Mouse (Mus musculus) ES-Bruce4 (cell line): ENCODE measurements around the gene Bag3. TPM values are rescaled to one million over a fixed set of nuclear protein-coding genes. Genes with fewer than 3 reads are reported as not detected.

ENCODE experiments used
- H3K27ac ChIP-seq: 2 replicates; pipeline ENCODE4 v1.5.1; 2012; ENCODE audit warnings: low read length, inconsistent platforms; ENCODE audit not compliant: insufficient read depth
- H3K27me3 ChIP-seq: 2 replicates; pipeline ENCODE4 v1.6.1; 2012; ENCODE audit warnings: mild to moderate bottlenecking, low read length, inconsistent platforms; ENCODE audit not compliant: control insufficient read depth, poor library complexity, insufficient read depth, severe bottlenecking
- H3K36me3 ChIP-seq: 2 replicates; pipeline ENCODE4 v1.6.1; 2012; ENCODE audit warnings: inconsistent platforms, mild to moderate bottlenecking, low read length, moderate library complexity; ENCODE audit not compliant: control insufficient read depth, poor library complexity, insufficient read depth, severe bottlenecking
- H3K4me1 ChIP-seq: one replicate; pipeline ENCODE4 v1.8.1; 2011; ENCODE audit warnings: low read length; ENCODE audit not compliant: control insufficient read depth, insufficient read depth
- H3K4me3 ChIP-seq: 2 replicates; pipeline ENCODE4 v1.5.1; 2011; ENCODE audit warnings: low read depth, mild to moderate bottlenecking, low read length
- H3K9ac ChIP-seq: 2 replicates; pipeline ENCODE4 v1.6.1; 2012; ENCODE audit warnings: low read depth, mild to moderate bottlenecking, inconsistent platforms; ENCODE audit not compliant: poor library complexity, severe bottlenecking
- H3K9me3 ChIP-seq: replicated peaks from 2 replicates; pipeline ENCODE4 v1.6.1; 2012; ENCODE audit warnings: mild to moderate bottlenecking, low read length, inconsistent platforms; ENCODE audit not compliant: control insufficient read depth, poor library complexity, insufficient read depth, severe bottlenecking
- CTCF ChIP-seq: IDR thresholded peaks from one replicate; pipeline ENCODE4 v1.8.1; 2011; ENCODE audit warnings: low read depth, low read length
- EP300 ChIP-seq: IDR thresholded peaks from 2 replicates; pipeline ENCODE4 v1.6.1; 2011; ENCODE audit warnings: low read depth, low read length; ENCODE audit not compliant: insufficient read depth
- POLR2A ChIP-seq: IDR thresholded peaks from one replicate; pipeline ENCODE4 v1.8.1; 2011; ENCODE audit warnings: low read length; ENCODE audit not compliant: insufficient read depth
- polyA plus RNA-seq: library from polyadenylated mRNA; stranded (reverse); fragments of >200 nt; gene quantifications from 2 replicates; pipeline ENCODE4 v1.2.4, GENCODE M21; 2011; ENCODE audit warnings: low read depth; ENCODE audit not compliant: missing spikeins, insufficient read depth, insufficient read length

Gene Bag3
- polyA plus RNA-seq = 28.4 and 30.2 TPM in 2 replicates

- 0 out of 2 replicates have a peak, but pooled peaks cover 2% of the 10 kb centered on the region for H3K27me3 ChIP-seq
- H3K9ac ChIP-seq = peak within 1 kb of the TSS; percentile 72
- TF ChIP-seq CTCF (no peak), POLR2A (peak; percentile 91)
- H3K4me1 ChIP-seq = no peaks in the 10 kb centered on the region
- H3K36me3 ChIP-seq = no peaks in the 10 kb centered on the region
- H3K9me3 ChIP-seq = no peaks in the 10 kb centered on the region
- H3K4me3 ChIP-seq = peak within 1 kb of the TSS; percentile 84
- H3K27ac ChIP-seq = peak within 1 kb of the TSS; percentile 16; the same call in 1 of the 2 replicates
These were observed at the start of gene Bag3 for GRCm38 (mm10) chr7:128523349-128523961. Gene Bag3 (plus strand): TSS chr7:128523616.

DNA sequence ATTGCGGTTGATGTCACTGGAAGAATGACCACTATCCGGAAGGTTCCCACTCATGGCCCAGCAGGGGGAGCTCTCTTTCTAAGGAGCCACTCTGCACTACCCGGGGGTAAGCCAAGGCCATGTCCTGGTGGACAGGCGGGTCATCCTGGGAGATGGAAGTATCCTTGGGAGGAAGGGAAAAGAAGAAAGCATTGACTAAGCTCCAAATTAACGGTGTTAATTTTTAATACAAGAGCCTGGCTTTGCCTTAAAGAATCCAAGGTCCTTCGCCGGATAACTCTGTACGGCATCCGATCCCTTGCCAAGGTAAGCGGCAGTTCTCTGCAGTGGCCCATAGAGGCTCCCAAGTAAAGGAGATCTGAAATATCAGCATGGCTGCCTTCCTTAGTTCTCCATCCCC lies 49.1 kb upstream of the Bag3 start:
- Histone ChIP-seq H3K9ac (no peak overlapping the region), H3K36me3 (no peaks in the 10 kb centered on the region), H3K27me3 (no peaks in the 10 kb centered on the region), H3K9me3 (no peaks in the 10 kb centered on the region), H3K27ac (no peak overlapping the region), H3K4me3 (no peak overlapping the region), H3K4me1 (no peaks in the 10 kb centered on the region)
- TF ChIP-seq EP300 (no peak), CTCF (peak; percentile 84)

DNA sequence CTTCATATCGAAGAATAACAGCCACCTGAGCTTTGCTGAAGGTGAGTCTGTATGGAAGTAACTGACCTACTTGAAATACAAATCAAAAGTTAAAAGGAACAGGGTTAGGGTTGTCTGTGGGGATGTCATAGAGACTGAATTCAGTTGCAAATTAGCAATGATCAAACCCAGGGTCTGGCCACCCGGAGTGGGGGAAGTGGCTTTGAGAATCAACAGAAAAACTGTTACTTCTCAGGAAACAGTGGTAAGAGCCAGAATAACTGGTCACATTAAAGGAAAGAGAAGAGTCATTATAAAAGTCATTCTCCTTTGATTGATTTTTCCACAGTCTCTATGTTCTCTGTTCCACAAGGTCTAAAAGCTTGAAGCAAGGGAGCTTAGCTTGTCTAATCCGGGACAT lies 34.4 kb upstream of the Bag3 start:
- TF ChIP-seq EP300 = no peak
- no peak for TF ChIP-seq POLR2A
- no peak for TF ChIP-seq CTCF
- peaks cover 15% of the 10 kb centered on the region; the same call in 1 of the 2 replicates for H3K9me3 ChIP-seq

GRCm38 (mm10) chr7:128494546-128494945 lies 28.9 kb upstream of the Bag3 start:
- H3K9ac ChIP-seq = no peak overlapping the region
- no peaks in the 10 kb centered on the region for H3K36me3 ChIP-seq
- no peaks in the 10 kb centered on the region for H3K4me1 ChIP-seq
- no peaks in the 10 kb centered on the region; the same call in none of the 2 replicates for H3K9me3 ChIP-seq
- TF ChIP-seq CTCF (no peak), POLR2A (no peak), EP300 (no peak)
- no peaks in the 10 kb centered on the region for H3K27me3 ChIP-seq
- no peak overlapping the region for H3K27ac ChIP-seq
- H3K4me3 ChIP-seq = no peak overlapping the region

More for the DNA sequence above, 34.4 kb upstream of the Bag3 start:
- Histone ChIP-seq H3K4me3 (no peak overlapping the region), H3K27ac (no peak overlapping the region), H3K27me3 (no peaks in the 10 kb centered on the region), H3K4me1 (no peaks in the 10 kb centered on the region), H3K9ac (no peak overlapping the region), H3K36me3 (no peaks in the 10 kb centered on the region)

DNA sequence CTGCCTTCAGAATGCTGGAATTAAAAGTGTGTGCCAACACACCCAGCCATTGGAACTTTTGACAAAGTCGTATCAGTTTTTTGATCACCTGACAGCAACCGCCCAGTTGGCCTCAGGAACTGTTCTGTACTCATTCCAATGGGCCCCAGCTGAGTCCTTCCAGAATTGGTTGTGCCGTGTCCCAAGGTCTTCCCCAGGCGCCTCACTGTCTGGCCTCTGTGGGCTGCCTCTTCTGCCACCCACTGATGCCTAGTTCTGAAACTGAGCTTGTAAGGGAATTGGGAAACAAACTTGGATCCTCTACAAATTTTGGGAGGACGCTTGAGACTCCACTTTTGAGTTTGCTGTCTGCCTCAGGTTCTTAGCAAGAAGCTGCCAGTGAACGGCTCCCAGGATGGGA lies 23.6 kb upstream of the Bag3 start:
- no peaks in the 10 kb centered on the region for H3K4me1 ChIP-seq
- no peaks in the 10 kb centered on the region for H3K27me3 ChIP-seq
- no peaks in the 10 kb centered on the region for H3K36me3 ChIP-seq
- no peaks in the 10 kb centered on the region; the same call in none of the 2 replicates for H3K9me3 ChIP-seq
- no peak overlapping the region for H3K9ac ChIP-seq
- no peak overlapping the region for H3K27ac ChIP-seq
- TF ChIP-seq CTCF = no peak
- TF ChIP-seq EP300 = no peak
- TF ChIP-seq POLR2A = no peak
- H3K4me3 ChIP-seq = no peak overlapping the region

GRCm38 (mm10) chr7:128504091-128504490 lies 19.3 kb upstream of the Bag3 start:
- H3K27ac ChIP-seq = no peak overlapping the region
- H3K9ac ChIP-seq = no peak overlapping the region
- TF ChIP-seq CTCF (no peak), EP300 (no peak), POLR2A (no peak)
- no peaks in the 10 kb centered on the region for H3K9me3 ChIP-seq
- H3K4me3 ChIP-seq = no peak overlapping the region
- H3K4me1 ChIP-seq = no peaks in the 10 kb centered on the region
- no peaks in the 10 kb centered on the region for H3K27me3 ChIP-seq
- no peaks in the 10 kb centered on the region for H3K36me3 ChIP-seq
